Mouse (Mus musculus) heart, adult 2 months (tissue): ENCODE measurements around the gene Fam222b. TPM values are rescaled to one million over a fixed set of nuclear protein-coding genes. Genes with fewer than 3 reads are reported as not detected.
"Not testable (repeated sequence)": the region's sequence is repeated elsewhere in the genome, so short reads cannot be mapped to it uniquely, and the experiment has no call there.

Experiments used
- DNase-seq, 2 experiments: peaks; one replicate each; pipeline ENCODE4 v3.0.0; 2021
- H3K27ac ChIP-seq: fragments of 200-600 bp; 2 replicates; pipeline ENCODE4 v1.8.1; 2022
- H3K27me3 ChIP-seq: fragments of 200-500 bp; 2 replicates; pipeline ENCODE4 v1.6.1; 2012; ENCODE audit warnings: mild to moderate bottlenecking, low read length, inconsistent platforms, mixed read lengths; ENCODE audit not compliant: control insufficient read depth, insufficient read depth
- H3K36me3 ChIP-seq: fragments of 200-500 bp; 2 replicates; pipeline ENCODE4 v1.6.1; 2012; ENCODE audit warnings: low read length, inconsistent platforms; ENCODE audit not compliant: control insufficient read depth, insufficient read depth
- H3K4me1 ChIP-seq: fragments of 200-500 bp; 2 replicates; pipeline ENCODE4 v1.6.1; 2011; ENCODE audit warnings: low read length; ENCODE audit not compliant: control insufficient read depth, insufficient read depth
- H3K4me3 ChIP-seq: fragments of 200-600 bp; 2 replicates; pipeline ENCODE4 v1.8.1; 2022
- H3K79me2 ChIP-seq: fragments of 200-500 bp; replicated peaks from 2 replicates; pipeline ENCODE4 v1.6.1; 2012; ENCODE audit warnings: mild to moderate bottlenecking, inconsistent platforms, low read length, moderate library complexity, mixed read lengths; ENCODE audit not compliant: control insufficient read depth, insufficient read depth
- H3K9ac ChIP-seq: fragments of 200-500 bp; 2 replicates; pipeline ENCODE4 v1.6.1; 2012; ENCODE audit warnings: low read depth, mild to moderate bottlenecking, control low read depth, inconsistent platforms, low read length, mixed read lengths
- CTCF ChIP-seq: fragments of 200-600 bp; IDR thresholded peaks from 2 replicates; pipeline ENCODE4 v1.8.1; 2022; ENCODE audit warnings: antibody characterized with exemption, mild to moderate bottlenecking, moderate library complexity
- EP300 ChIP-seq: fragments of 200-500 bp; IDR thresholded peaks from 2 replicates; pipeline ENCODE4 v1.6.1; 2011; ENCODE audit warnings: low read depth, low read length, control low read depth; ENCODE audit not compliant: insufficient read depth
- POLR2A ChIP-seq: fragments of 200-500 bp; IDR thresholded peaks from 2 replicates; pipeline ENCODE4 v1.6.1; 2011; ENCODE audit warnings: mild to moderate bottlenecking, low read depth, low read length, control low read depth; ENCODE audit not compliant: insufficient read depth
- WGBS: fragments of 180-500 bp; shearing (Covaris S2); methylation state at CpG from one replicate; pipeline ENCODE4 v1.1.7; 2018; 5-methylcytosine and 5-hydroxymethylcytosine counted together
- intact Hi-C: fragments of 180-260 bp; cut with DNase I; formaldehyde crosslinking; loops from one replicate; pipeline ENCODE4 v1.15.1; 2025
- polyA plus RNA-seq: library from polyadenylated mRNA; depleted of rRNA; stranded (reverse); fragments of >200 nt; gene quantifications from 2 replicates; pipeline ENCODE4 v1.2.3, GENCODE M21; 2012
- total RNA-seq, 2 experiments: library from RNA; stranded (reverse); gene quantifications; 2 replicates each; pipeline ENCODE4 v1.2.3; 2021

The Fam222b gene
- total and polyA plus RNA-seq, 3 experiments, result 10.4 to 12.6 (median 11.4) TPM

GRCm38 (mm10) chr11:78122815-78123214, 28.4 kb downstream of the Fam222b start:
- H3K4me1 ChIP-seq, result peaks cover 28% of the 10 kb centered on the region
- H3K27me3 ChIP-seq, result no peaks in the 10 kb centered on the region
- H3K36me3 ChIP-seq, result peaks cover 25% of the 10 kb centered on the region
- no peak for DNase-seq
- peaks cover 11% of the 10 kb centered on the region for H3K79me2 ChIP-seq
- no peak overlapping the region for H3K9ac ChIP-seq
- H3K4me3 ChIP-seq, result no peak overlapping the region
- TF ChIP-seq CTCF (no peak), EP300 (no peak), POLR2A (no peak)
- WGBS, result 49% methylated on average over 4 of the region's 4 CpGs
- H3K27ac ChIP-seq, result no peak overlapping the region
- intact Hi-C loops, result no loop called here

GRCm38 (mm10) chr11:78123782-78124181, 29.3 kb downstream of the Fam222b start:
- H3K4me3 ChIP-seq, result no peak overlapping the region
- no peak overlapping the region for H3K9ac ChIP-seq
- no peaks in the 10 kb centered on the region for H3K27me3 ChIP-seq
- intact Hi-C loops, result no loop called here
- peaks cover 28% of the 10 kb centered on the region for H3K4me1 ChIP-seq
- TF ChIP-seq POLR2A (no peak), EP300 (no peak), CTCF (no peak)
- H3K79me2 ChIP-seq, result peaks cover 11% of the 10 kb centered on the region
- H3K27ac ChIP-seq, result no peak overlapping the region
- DNase-seq, result no peak
- H3K36me3 ChIP-seq, result peaks cover 25% of the 10 kb centered on the region

- WGBS, result 31% methylated on average over 6 of the region's 6 CpGs
- Histone ChIP-seq H3K36me3 (peaks cover 14% of the 10 kb centered on the region), H3K9ac (no peak overlapping the region), H3K27me3 (no peaks in the 10 kb centered on the region), H3K4me3 (no peak overlapping the region), H3K27ac (no peak overlapping the region), H3K4me1 (peaks cover 20% of the 10 kb centered on the region), H3K79me2 (peaks cover 10% of the 10 kb centered on the region)
- TF ChIP-seq CTCF (no peak), POLR2A (no peak), EP300 (no peak)
- intact Hi-C loops, result no loop called here
- DNase-seq, result no peak
Measured at GRCm38 (mm10) chr11:78125691-78126090, 31.2 kb downstream of the Fam222b start.

GRCm38 (mm10) chr11:78126739-78127138, 32.3 kb downstream of the Fam222b start:
- no peak for TF ChIP-seq CTCF
- TF ChIP-seq EP300, result no peak
- no peak for TF ChIP-seq POLR2A
- no peak overlapping the region for H3K9ac ChIP-seq
- WGBS, result 57% methylated on average over 4 of the region's 4 CpGs
- no peak overlapping the region for H3K27ac ChIP-seq
- no peaks in the 10 kb centered on the region for H3K27me3 ChIP-seq
- no peak for DNase-seq
- peaks cover 18% of the 10 kb centered on the region for H3K4me1 ChIP-seq
- no peak overlapping the region for H3K4me3 ChIP-seq
- intact Hi-C loops, result no loop called here
- H3K79me2 ChIP-seq, result peaks cover 11% of the 10 kb centered on the region
- peaks cover 5% of the 10 kb centered on the region for H3K36me3 ChIP-seq

GRCm38 (mm10) chr11:78129458-78129857, 35.0 kb downstream of the Fam222b start:
- Histone ChIP-seq H3K4me1 (peaks cover 15% of the 10 kb centered on the region), H3K9ac (no peak overlapping the region), H3K27me3 (no peaks in the 10 kb centered on the region), H3K4me3 (no peak overlapping the region), H3K79me2 (peaks cover 11% of the 10 kb centered on the region), H3K36me3 (peaks cover 3% of the 10 kb centered on the region), H3K27ac (no peak overlapping the region)
- WGBS, result 43% methylated on average over 8 of the region's 8 CpGs
- intact Hi-C loops, result no loop called here
- TF ChIP-seq POLR2A (no peak), CTCF (no peak), EP300 (no peak)
- no peak for DNase-seq

- no peak overlapping the region for H3K9ac ChIP-seq
- peaks cover 6% of the 10 kb centered on the region for H3K79me2 ChIP-seq
- H3K4me1 ChIP-seq, result peaks cover 10% of the 10 kb centered on the region
- peaks cover 4% of the 10 kb centered on the region for H3K36me3 ChIP-seq
- intact Hi-C loops, result no loop called here
- no peak overlapping the region for H3K4me3 ChIP-seq
- TF ChIP-seq CTCF (no peak), EP300 (no peak), POLR2A (no peak)
- no peak overlapping the region for H3K27ac ChIP-seq
- no peaks in the 10 kb centered on the region for H3K27me3 ChIP-seq
- 87% methylated on average over 6 of the region's 6 CpGs for WGBS
- no peak for DNase-seq
Measured at GRCm38 (mm10) chr11:78133915-78134314, 39.5 kb downstream of the Fam222b start.

- H3K4me1 ChIP-seq, result peaks cover 8% of the 10 kb centered on the region
- H3K4me3 ChIP-seq, result no peak overlapping the region
- no peaks in the 10 kb centered on the region for H3K27me3 ChIP-seq
- H3K9ac ChIP-seq, result no peak overlapping the region
- H3K27ac ChIP-seq, result no peak overlapping the region
- 43% methylated on average over 3 of the region's 3 CpGs for WGBS
- peaks cover 4% of the 10 kb centered on the region for H3K36me3 ChIP-seq
- TF ChIP-seq POLR2A, result no peak
- TF ChIP-seq CTCF, result no peak
- TF ChIP-seq EP300, result no peak
- intact Hi-C loops, result no loop called here
- H3K79me2 ChIP-seq, result peaks cover 8% of the 10 kb centered on the region
- no peak for DNase-seq
Measured at GRCm38 (mm10) chr11:78134344-78134743, 39.9 kb downstream of the Fam222b start.

- 92% methylated on average over 7 of the region's 7 CpGs for WGBS
- H3K9ac ChIP-seq, DNase-seq, H3K4me1 ChIP-seq, H3K79me2 ChIP-seq, H3K27me3 ChIP-seq, H3K4me3 ChIP-seq, intact Hi-C loops, H3K27ac ChIP-seq, H3K36me3 ChIP-seq: not testable (repeated sequence)
Measured at GRCm38 (mm10) chr11:78135314-78135713, 40.9 kb downstream of the Fam222b start.
